Mouse (Mus musculus): ENCODE data around the gene Esrrb.

GRCm38 (mm10) chr12:86359406-86359805 is 1.5 kb upstream of the Esrrb start:
- no peak for TF ChIP-seq CTCF (IDR thresholded peaks at IDR 0.05; ENCODE audit: low read depth)
- no peak for TF ChIP-seq EP300 (IDR thresholded peaks at IDR 0.05; ENCODE audit: low read depth)
